Mouse (Mus musculus) limb, embryonic 14.5 days (tissue): ENCODE data around the gene Spata33. TPM values are rescaled to one million over a fixed set of nuclear protein-coding genes. Genes with fewer than 3 reads are reported as not detected.

Experiments
- ATAC-seq: fragments of 200-750 bp; cut with Nextera tagmentation; 2 replicates; pipeline ENCODE4 v1.8.0; 2017; ENCODE audit warnings: low read depth, moderate number of reproducible peaks, moderate TSS enrichment; ENCODE audit not compliant: low FRiP score
- DNase-seq: peaks from one replicate; pipeline ENCODE4 v3.0.0-alpha.2; 2015; ENCODE audit warnings: low spot score
- H3K27ac ChIP-seq: fragments of 300-500 bp; sonication (generic); replicated peaks from 2 replicates; pipeline ENCODE4 v1.5.1; 2014; ENCODE audit warnings: low read depth, mild to moderate bottlenecking, low read length, moderate library complexity, mixed read lengths
- H3K27me3 ChIP-seq: fragments of 300-500 bp; sonication (generic); 2 replicates; pipeline ENCODE4 v1.6.1; 2014; ENCODE audit warnings: low read length, mixed read lengths; ENCODE audit not compliant: control insufficient read depth, insufficient read depth
- H3K36me3 ChIP-seq: fragments of 300-500 bp; sonication (generic); 2 replicates; pipeline ENCODE4 v1.6.1; 2014; ENCODE audit warnings: mild to moderate bottlenecking, low read length, moderate library complexity, mixed read lengths; ENCODE audit not compliant: control insufficient read depth, insufficient read depth
- H3K4me1 ChIP-seq: fragments of 300-500 bp; sonication (generic); 2 replicates; pipeline ENCODE4 v1.6.1; 2014; ENCODE audit warnings: antibody characterized with exemption, low read length, mixed read lengths; ENCODE audit not compliant: control insufficient read depth, insufficient read depth
- H3K4me2 ChIP-seq: fragments of 300-500 bp; sonication (generic); replicated peaks from 2 replicates; pipeline ENCODE4 v1.6.1; 2014; ENCODE audit warnings: low read depth, mild to moderate bottlenecking, low read length, moderate library complexity; ENCODE audit not compliant: severe bottlenecking
- H3K4me3 ChIP-seq: fragments of 300-500 bp; sonication (generic); replicated peaks from 2 replicates; pipeline ENCODE4 v1.5.1; 2014; ENCODE audit warnings: low read length
- H3K9ac ChIP-seq: fragments of 300-500 bp; sonication (generic); 2 replicates; pipeline ENCODE4 v1.6.1; 2014; ENCODE audit warnings: mild to moderate bottlenecking, low read depth, low read length, moderate library complexity; ENCODE audit not compliant: severe bottlenecking
- H3K9me3 ChIP-seq: fragments of 300-500 bp; sonication (generic); 2 replicates; pipeline ENCODE4 v1.6.1; 2016; ENCODE audit warnings: low read length; ENCODE audit not compliant: control insufficient read depth
- POLR2A ChIP-seq: fragments of 200-500 bp; IDR thresholded peaks from 2 replicates; pipeline ENCODE4 v1.8.0; 2012; ENCODE audit warnings: inconsistent platforms, mild to moderate bottlenecking, moderate library complexity, borderline replicate concordance; ENCODE audit not compliant: insufficient read depth, insufficient read length; ENCODE audit errors: extremely low read depth
- WGBS: fragments of 180-500 bp; shearing (Covaris S2); extraction: QIAGEN DNeasy Blood & Tissue Kit; methylation state at CpG from one replicate; pipeline ENCODE4 v1.1.7; 2014; 5-methylcytosine and 5-hydroxymethylcytosine counted together
- polyA plus RNA-seq, 2 experiments: library from polyadenylated mRNA; depleted of rRNA in 1 of 2; stranded (reverse) in 1 of 2; unstranded in 1 of 2; fragments of >200 nt; fragmentation: Nextera tagmentation in 1 of 2; extraction: Ambion mirVana in 1 of 2; gene quantifications; 2 replicates each; pipeline versions ENCODE4 v1.2.1 to v1.2.3; 2012 to 2014

The Spata33 gene
- polyA plus RNA-seq, 2 experiments = 4.9 to 6.6 TPM

DNA sequence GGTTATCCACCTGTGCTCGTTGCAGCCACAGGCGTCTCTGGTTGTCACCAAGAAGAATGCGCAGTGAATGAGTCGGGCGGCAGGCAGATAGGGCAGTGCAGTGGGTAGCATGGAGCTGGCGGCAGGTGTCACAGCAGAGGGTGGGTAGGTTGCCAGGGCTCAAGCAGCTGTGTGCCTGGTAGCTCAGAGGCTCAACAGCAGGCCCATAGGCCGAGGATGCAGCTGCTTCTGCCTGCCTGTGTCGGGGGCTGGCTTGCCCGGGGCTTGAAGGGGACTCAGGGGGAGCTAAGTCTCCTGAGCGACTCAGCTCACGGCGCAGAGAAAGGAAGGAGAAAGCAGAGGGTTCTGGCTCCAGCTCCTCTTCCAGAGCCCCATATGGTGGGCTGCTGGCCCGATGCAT, 20.7 kb downstream of the Spata33 start:
- TF ChIP-seq POLR2A = no peak
- no peak for ATAC-seq
- DNase-seq = no peak
- Histone ChIP-seq H3K4me1 (0 out of 2 replicates have a peak, but pooled peaks cover 8% of the 10 kb centered on the region), H3K4me2 (no peak overlapping the region), H3K27ac (no peak overlapping the region), H3K27me3 (peaks cover 16% of the 10 kb centered on the region), H3K36me3 (peaks cover 10% of the 10 kb centered on the region), H3K9me3 (no peaks in the 10 kb centered on the region), H3K4me3 (no peak overlapping the region), H3K9ac (no peak overlapping the region)
- 51% methylated on average over 13 of the region's 13 CpGs for WGBS

DNA sequence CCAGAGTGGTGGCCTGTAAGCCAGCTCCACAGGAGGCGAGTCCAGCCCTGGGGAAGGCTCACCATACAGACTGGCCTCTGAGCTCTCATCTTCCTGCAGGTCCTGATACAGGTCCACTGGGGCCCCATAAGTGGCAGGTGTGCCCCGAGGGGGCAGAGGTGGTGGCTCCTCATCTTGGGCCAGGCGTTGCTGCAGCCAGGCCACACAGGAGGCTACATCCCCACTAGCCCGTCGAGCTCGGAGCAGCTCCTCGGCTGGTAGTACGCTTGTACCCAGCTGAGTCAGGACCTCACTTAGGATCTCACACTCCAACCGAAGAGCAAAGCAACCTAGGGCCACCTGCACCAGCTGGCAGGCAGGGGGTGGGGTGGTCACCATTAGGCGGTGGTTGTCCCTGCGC, 21.1 kb downstream of the Spata33 start:
- no peak overlapping the region for H3K9ac ChIP-seq
- 79% methylated on average over 11 of the region's 11 CpGs for WGBS
- TF ChIP-seq POLR2A = no peak
- ATAC-seq = no peak
- 0 out of 2 replicates have a peak, but pooled peaks cover 8% of the 10 kb centered on the region for H3K4me1 ChIP-seq
- no peak overlapping the region for H3K4me2 ChIP-seq
- H3K27me3 ChIP-seq = peaks cover 16% of the 10 kb centered on the region
- peaks cover 7% of the 10 kb centered on the region; the same call in 1 of the 2 replicates for H3K36me3 ChIP-seq
- H3K4me3 ChIP-seq = no peak overlapping the region
- H3K27ac ChIP-seq = no peak overlapping the region
- H3K9me3 ChIP-seq = no peaks in the 10 kb centered on the region
- DNase-seq = no peak

DNA sequence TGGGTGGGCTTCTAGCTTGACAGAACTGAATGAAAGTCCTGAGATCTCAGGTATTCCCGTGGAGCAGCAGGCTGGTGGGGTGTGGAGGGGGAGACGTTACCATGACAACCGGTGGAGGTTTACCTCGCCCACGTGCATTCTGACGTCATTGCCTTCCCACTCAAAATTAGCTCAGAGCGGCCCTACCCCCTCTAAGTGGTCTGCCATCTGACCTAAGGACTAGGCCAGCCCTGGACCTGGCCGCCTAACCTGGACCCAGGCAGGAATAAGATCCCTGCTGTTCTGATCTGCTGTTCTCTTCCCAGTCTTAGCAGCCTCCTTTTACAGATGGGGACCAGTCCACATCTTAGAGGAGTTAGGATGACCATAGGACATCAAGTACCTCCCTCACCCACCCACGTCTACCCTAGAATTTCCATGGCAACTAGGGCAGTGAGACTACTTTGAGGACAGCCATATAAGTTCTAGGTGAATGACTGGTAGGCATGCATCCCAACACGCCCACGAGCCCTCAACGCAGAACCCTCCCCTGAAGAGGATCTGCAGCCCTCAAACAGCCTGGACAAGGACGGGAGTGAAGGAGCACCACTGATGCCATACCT, 22.4 kb downstream of the Spata33 start:
- TF ChIP-seq POLR2A = no peak
- Histone ChIP-seq H3K27ac (no peak overlapping the region), H3K9me3 (no peaks in the 10 kb centered on the region), H3K9ac (peak overlapping the region; percentile 28), H3K27me3 (peaks cover 16% of the 10 kb centered on the region), H3K4me2 (peak overlapping the region; percentile 63), H3K4me3 (peak overlapping the region; percentile 40), H3K36me3 (no peaks in the 10 kb centered on the region), H3K4me1 (0 out of 2 replicates have a peak, but pooled peaks cover 8% of the 10 kb centered on the region)
- WGBS = 34% methylated on average over 13 of the region's 13 CpGs
- DNase-seq = peak; percentile 29
- ATAC-seq = no peak

DNA sequence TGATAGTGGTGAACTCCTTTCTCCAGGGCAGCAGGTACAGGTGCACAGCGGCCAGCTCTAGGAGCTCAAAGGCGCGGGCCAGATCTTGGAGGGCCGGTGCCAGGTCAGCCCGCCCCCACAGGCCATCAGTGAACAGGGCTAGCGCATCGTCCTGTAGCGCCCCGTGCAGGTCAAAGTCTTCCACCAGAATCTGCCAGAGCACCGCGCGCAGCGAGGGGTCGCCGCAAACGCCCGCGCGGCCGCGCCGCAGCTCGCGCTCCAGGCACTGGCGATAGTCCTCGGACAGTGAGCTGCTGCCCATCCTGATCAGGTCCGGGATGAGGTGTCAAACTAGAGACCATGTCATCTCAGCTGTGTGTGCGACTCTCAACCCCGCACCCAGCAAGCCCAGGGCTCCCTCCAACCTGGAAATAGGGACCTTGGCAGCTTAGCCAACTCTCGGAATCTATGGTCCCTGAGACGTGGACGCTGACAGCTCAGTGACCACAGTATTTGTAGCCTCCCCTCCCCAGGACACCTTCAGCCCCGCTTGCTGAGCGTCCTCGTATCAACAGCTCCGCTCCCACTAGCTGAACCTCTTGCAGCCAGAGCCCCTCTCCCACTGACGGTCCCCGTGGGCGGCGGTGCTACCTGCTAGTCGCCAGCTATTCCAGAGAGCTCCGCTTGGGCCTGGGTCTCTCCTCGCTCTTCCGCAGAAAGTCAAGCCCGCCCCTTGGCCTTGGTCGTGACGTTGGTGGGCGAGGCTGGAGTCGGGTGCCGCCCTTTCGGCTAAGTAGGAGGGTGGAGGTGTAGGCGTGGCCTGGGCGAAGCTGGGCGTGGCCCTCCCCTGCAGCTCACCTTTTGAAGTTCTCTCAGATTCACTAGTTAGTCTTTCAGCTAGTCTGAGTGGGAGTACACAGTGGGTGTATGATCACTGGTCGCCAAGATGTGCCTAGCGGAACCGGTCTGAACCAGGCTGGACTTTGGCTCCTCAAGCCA, 23.2 kb downstream of the Spata33 start, which contains the start of gene Spata2l:
Spata2l (minus strand) TSS at position 714 of the 978 bp plus-strand sequence.
- Histone ChIP-seq H3K27ac (no peak within 1 kb of the TSS), H3K27me3 (peaks cover 16% of the 10 kb centered on the region), H3K4me3 (peak within 1 kb of the TSS; percentile 40), H3K9me3 (no peaks in the 10 kb centered on the region), H3K9ac (peak within 1 kb of the TSS; percentile 28), H3K4me2 (peak within 1 kb of the TSS; percentile 63), H3K4me1 (0 out of 2 replicates have a peak, but pooled peaks cover 8% of the 10 kb centered on the region), H3K36me3 (no peaks in the 10 kb centered on the region)
- WGBS = 2% methylated on average over 54 of the region's 57 CpGs
- peak; percentile 85 for DNase-seq
- TF ChIP-seq POLR2A = no peak
- peak; percentile 90 for ATAC-seq

DNA sequence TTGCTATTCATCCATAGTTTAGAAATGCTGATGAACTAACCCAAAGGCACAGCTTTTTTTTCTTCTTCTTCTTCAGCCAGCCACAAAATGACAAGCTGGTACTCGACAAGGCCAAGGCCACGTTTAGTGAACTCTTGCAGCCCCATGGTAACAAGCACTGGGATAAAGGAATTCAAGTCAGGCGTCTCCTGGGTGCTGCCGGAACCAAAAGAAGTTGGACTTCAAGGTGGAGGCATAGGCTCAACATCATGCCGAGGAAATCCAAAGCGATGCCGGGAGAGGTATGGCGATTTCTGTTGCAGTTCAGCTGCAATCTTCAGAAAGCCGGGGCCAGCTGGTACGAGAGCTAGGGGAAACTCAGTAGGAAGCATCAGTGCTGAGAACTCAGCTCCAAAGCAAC, 26.8 kb downstream of the Spata33 start:
- Histone ChIP-seq H3K27me3 (peaks cover 16% of the 10 kb centered on the region), H3K36me3 (peaks cover 27% of the 10 kb centered on the region), H3K27ac (no peak overlapping the region), H3K9me3 (no peaks in the 10 kb centered on the region), H3K9ac (no peak overlapping the region), H3K4me1 (0 out of 2 replicates have a peak, but pooled peaks cover 8% of the 10 kb centered on the region), H3K4me3 (no peak overlapping the region), H3K4me2 (no peak overlapping the region)
- TF ChIP-seq POLR2A = no peak
- ATAC-seq = no peak
- DNase-seq = no peak
- WGBS = 88% methylated on average over 10 of the region's 10 CpGs
